Mouse (Mus musculus): ENCODE measurements at regions not wholly inside any gene's neighbourhood (a gene's known extent, or its start where the extent isn't known, plus 50 kb on each side); places are given as distances from the start of the nearest gene placed in this dataset.

DNA sequence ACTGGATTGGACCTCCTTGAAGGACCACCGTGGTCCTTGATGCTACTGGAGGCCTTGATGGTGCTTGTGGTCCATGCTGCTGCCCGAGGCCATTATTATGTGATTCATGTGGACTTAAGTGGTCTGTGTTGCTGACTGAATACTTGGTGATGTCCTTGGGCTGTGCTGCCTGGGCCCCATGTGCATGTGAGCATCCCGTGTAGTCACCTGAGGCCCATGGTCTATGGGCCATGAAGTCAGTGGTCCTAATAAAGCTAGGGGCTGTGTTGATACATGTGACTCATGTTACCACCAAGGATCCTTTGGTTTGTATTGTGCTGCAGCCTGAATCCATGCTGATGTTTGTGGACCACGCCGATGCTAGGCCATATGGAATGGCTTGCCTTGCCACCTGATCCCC, 456.1 kb upstream of the Zic4 start:
- no peak overlapping the region for H3K4me3 ChIP-seq (ENCODE audit: low read depth, low read length)
- 84% methylated on average over 5 of the region's 5 CpGs for WGBS
- H3K4me1 ChIP-seq (replicated peaks; ENCODE audit: control insufficient read depth, insufficient read depth, low read length): no peaks in the 10 kb centered on the region
- no peak overlapping the region for H3K9ac ChIP-seq (ENCODE audit: low read depth, low read length)
- no peak for TF ChIP-seq CTCF (IDR thresholded peaks at IDR 0.05; ENCODE audit: low read depth)
- no peak overlapping the region for H3K4me2 ChIP-seq (replicated peaks; ENCODE audit: low read depth)
- ATAC-seq: no peak
- no peaks in the 10 kb centered on the region for H3K9me3 ChIP-seq (ENCODE audit: control insufficient read depth)
- H3K27ac ChIP-seq (ENCODE audit: low read depth, low read length): no peak overlapping the region
- H3K36me3 ChIP-seq (ENCODE audit: control insufficient read depth, insufficient read depth): no peaks in the 10 kb centered on the region
- H3K27me3 ChIP-seq (replicated peaks; ENCODE audit: control insufficient read depth, insufficient read depth, low read length): no peaks in the 10 kb centered on the region

DNA sequence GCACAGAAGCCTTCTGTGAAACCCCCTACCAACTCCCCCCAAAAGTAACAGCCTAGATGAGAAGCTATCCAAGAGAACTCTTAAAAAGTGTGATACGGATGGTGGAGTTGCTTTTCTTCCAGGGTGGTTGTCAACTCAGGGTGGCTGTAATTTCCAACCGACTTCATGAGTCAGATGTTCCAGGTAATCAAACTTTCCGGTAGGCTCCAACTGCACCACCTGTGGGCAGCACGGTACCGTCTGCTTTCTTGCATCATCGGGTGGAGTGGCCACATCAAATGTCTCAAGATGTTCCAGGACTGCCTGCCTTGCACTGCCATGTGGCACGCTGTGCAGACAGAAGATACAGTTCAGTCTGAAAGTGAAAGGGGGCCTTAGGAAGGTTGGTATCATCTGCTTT, 455.5 kb upstream of the Zic4 start:
- 92% methylated on average over 7 of the region's 7 CpGs for WGBS
- H3K27me3 ChIP-seq (replicated peaks; ENCODE audit: control insufficient read depth, insufficient read depth, low read length): no peaks in the 10 kb centered on the region
- H3K4me2 ChIP-seq (replicated peaks; ENCODE audit: low read depth): no peak overlapping the region
- no peak for TF ChIP-seq CTCF (IDR thresholded peaks at IDR 0.05; ENCODE audit: low read depth)
- no peak overlapping the region for H3K9ac ChIP-seq (ENCODE audit: low read depth, low read length)
- ATAC-seq: no peak
- H3K9me3 ChIP-seq (ENCODE audit: control insufficient read depth): no peaks in the 10 kb centered on the region
- H3K36me3 ChIP-seq (ENCODE audit: control insufficient read depth, insufficient read depth): no peaks in the 10 kb centered on the region
- H3K27ac ChIP-seq (ENCODE audit: low read depth, low read length): no peak overlapping the region
- H3K4me1 ChIP-seq (replicated peaks; ENCODE audit: control insufficient read depth, insufficient read depth, low read length): no peaks in the 10 kb centered on the region
- H3K4me3 ChIP-seq (ENCODE audit: low read depth, low read length): no peak overlapping the region

DNA sequence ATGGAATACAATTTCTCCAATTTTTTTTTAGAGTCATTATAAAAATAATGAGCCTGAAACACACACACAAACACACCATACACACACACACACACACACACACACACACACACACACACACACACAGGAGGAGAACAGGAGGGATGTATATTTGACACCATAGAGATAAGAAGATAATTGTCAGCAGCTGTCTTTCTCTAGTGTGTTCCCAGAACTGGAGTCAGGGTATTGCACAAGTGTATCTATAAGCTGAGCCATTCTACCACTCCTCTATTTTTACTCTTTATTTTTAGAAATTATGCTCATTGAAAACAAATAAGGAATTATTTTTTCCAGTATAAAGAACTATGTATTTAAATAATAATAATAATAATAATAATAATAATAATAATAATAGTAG, 407.6 kb upstream of the Zic4 start:
- no peak overlapping the region for H3K9ac ChIP-seq (ENCODE audit: low read depth, low read length)
- no peak for ATAC-seq
- no peaks in the 10 kb centered on the region for H3K4me1 ChIP-seq (replicated peaks; ENCODE audit: control insufficient read depth, insufficient read depth, low read length)
- H3K36me3 ChIP-seq (ENCODE audit: control insufficient read depth, insufficient read depth): no peaks in the 10 kb centered on the region
- H3K27ac ChIP-seq (ENCODE audit: low read depth, low read length): no peak overlapping the region
- no peak overlapping the region for H3K4me2 ChIP-seq (replicated peaks; ENCODE audit: low read depth)
- H3K9me3 ChIP-seq (ENCODE audit: control insufficient read depth): no peaks in the 10 kb centered on the region
- TF ChIP-seq CTCF (IDR thresholded peaks at IDR 0.05; ENCODE audit: low read depth): no peak
- no peaks in the 10 kb centered on the region for H3K27me3 ChIP-seq (replicated peaks; ENCODE audit: control insufficient read depth, insufficient read depth, low read length)
- H3K4me3 ChIP-seq (ENCODE audit: low read depth, low read length): no peak overlapping the region

DNA sequence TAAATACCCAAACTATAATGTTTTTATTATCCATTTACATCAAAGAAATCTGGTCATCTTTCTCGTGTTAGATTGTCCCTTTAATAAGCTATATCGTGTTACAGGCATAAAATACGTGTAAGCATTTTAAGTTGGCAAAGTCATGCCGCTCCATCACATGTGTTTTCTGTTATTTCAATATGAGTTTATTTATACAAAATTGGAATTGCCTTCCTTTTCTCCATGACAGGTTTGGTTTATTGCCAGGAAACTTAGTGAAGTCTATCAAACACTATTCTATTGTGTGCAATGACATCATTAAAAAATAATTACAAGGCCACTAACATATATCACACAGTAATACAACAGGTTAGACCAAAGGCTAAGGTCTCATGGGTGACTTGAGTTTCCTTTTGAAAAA, 400.8 kb upstream of the Zic4 start:
- Histone ChIP-seq H3K9me3 (ENCODE audit: control insufficient read depth) (no peaks in the 10 kb centered on the region), H3K4me2 (replicated peaks; ENCODE audit: low read depth) (no peak overlapping the region), H3K4me1 (replicated peaks; ENCODE audit: control insufficient read depth, insufficient read depth, low read length) (no peaks in the 10 kb centered on the region), H3K27ac (ENCODE audit: low read depth, low read length) (no peak overlapping the region), H3K27me3 (replicated peaks; ENCODE audit: control insufficient read depth, insufficient read depth, low read length) (no peaks in the 10 kb centered on the region), H3K36me3 (ENCODE audit: control insufficient read depth, insufficient read depth) (no peaks in the 10 kb centered on the region), H3K4me3 (ENCODE audit: low read depth, low read length) (no peak overlapping the region), H3K9ac (ENCODE audit: low read depth, low read length) (no peak overlapping the region)
- no peak for TF ChIP-seq CTCF (IDR thresholded peaks at IDR 0.05; ENCODE audit: low read depth)
- ATAC-seq: no peak
- 70% methylated on average over 4 of the region's 4 CpGs for WGBS

DNA sequence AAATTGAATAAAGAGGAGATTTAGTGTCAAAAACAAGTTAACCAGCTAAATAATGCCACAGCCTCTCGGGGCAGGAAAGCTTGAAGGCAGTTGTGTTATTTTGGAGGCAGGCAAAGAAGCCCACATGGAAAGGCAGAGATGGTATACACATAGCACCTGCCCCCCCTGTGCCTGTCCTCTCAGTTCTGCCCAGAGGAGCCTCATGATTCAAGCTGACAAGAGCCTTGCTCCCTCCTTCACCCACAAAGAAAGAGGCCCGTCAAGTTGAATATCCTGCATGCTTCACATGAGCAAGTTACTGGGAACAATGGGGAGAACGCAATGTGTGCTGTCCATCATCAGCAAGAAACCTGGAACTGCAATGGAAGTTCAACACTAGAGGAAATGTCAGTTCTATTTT, 398.2 kb upstream of the Zic4 start:
- Histone ChIP-seq H3K9me3 (ENCODE audit: control insufficient read depth) (no peaks in the 10 kb centered on the region), H3K4me1 (replicated peaks; ENCODE audit: control insufficient read depth, insufficient read depth, low read length) (no peaks in the 10 kb centered on the region), H3K4me3 (ENCODE audit: low read depth, low read length) (no peak overlapping the region), H3K27ac (ENCODE audit: low read depth, low read length) (no peak overlapping the region), H3K9ac (ENCODE audit: low read depth, low read length) (no peak overlapping the region), H3K36me3 (ENCODE audit: control insufficient read depth, insufficient read depth) (no peaks in the 10 kb centered on the region), H3K4me2 (replicated peaks; ENCODE audit: low read depth) (no peak overlapping the region), H3K27me3 (replicated peaks; ENCODE audit: control insufficient read depth, insufficient read depth, low read length) (no peaks in the 10 kb centered on the region)
- no peak for ATAC-seq
- no peak for TF ChIP-seq CTCF (IDR thresholded peaks at IDR 0.05; ENCODE audit: low read depth)
- 71% methylated on average over 3 of the region's 3 CpGs for WGBS

DNA sequence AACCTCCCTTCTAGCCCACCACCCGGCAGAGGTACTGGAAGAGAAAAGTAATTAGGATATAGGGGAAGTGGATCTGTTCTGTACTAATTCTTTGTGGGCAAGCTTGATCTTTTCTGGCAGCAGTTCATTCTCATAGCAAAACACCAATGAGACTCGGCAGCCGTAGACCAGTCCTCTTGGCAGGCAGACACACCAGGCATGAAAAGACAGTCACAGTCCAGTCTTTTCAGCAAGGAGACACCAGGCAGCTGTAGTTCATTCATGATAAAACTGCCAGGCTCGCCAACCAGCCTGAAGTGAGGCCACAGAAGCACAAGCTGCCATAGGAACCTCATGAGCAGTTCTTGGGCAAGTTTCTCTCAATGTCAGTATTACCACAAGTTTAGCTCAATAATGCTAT, 383.5 kb upstream of the Zic4 start:
- no peaks in the 10 kb centered on the region for H3K27me3 ChIP-seq (replicated peaks; ENCODE audit: control insufficient read depth, insufficient read depth, low read length)
- no peaks in the 10 kb centered on the region for H3K36me3 ChIP-seq (ENCODE audit: control insufficient read depth, insufficient read depth)
- H3K4me2 ChIP-seq (replicated peaks; ENCODE audit: low read depth): no peak overlapping the region
- H3K9ac ChIP-seq (ENCODE audit: low read depth, low read length): no peak overlapping the region
- no peak overlapping the region for H3K4me3 ChIP-seq (ENCODE audit: low read depth, low read length)
- no peak overlapping the region for H3K27ac ChIP-seq (ENCODE audit: low read depth, low read length)
- no peaks in the 10 kb centered on the region for H3K9me3 ChIP-seq (ENCODE audit: control insufficient read depth)
- no peak for TF ChIP-seq CTCF (IDR thresholded peaks at IDR 0.05; ENCODE audit: low read depth)
- no peak for ATAC-seq
- WGBS: 80% methylated on average over 4 of the region's 4 CpGs
- H3K4me1 ChIP-seq (replicated peaks; ENCODE audit: control insufficient read depth, insufficient read depth, low read length): no peaks in the 10 kb centered on the region

DNA sequence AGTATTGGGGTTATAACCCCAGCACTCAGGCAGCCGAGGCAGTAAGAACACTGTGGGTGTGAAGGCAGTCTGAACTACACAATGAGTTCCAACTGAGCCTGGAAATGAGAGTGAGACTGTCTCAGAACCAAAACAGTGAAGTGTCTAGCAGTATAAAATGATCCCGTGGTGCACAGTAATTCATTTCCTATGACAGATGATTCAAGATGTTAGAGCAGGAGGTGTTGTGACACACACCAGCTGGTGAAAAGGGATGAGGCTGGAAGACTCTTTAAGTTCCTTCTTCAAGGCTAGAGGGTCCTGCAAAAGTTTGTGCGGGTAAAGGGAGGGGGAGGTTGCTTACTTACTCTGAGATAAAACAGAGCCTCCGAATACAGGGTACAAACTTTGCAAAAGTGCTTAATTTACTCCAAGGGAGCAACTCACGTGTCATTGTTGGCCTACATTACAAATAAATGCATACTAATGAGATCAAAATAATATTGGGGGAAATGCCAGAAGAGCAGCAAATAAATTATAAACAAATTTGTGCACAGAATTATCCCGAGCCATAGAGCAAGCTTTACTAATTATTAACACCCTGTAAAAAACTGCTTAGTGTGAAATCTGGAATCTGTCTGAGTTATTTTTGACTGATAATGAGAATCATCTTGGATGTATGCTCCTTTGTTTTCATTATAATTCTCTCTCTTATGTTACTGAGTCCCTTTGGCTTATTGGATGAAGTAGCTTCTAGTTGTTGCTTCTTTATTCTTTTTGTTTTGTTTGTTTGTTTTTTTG, 382.0 kb upstream of the Zic4 start:
- Histone ChIP-seq H3K9ac (ENCODE audit: low read depth, low read length) (no peak overlapping the region), H3K4me3 (ENCODE audit: low read depth, low read length) (no peak overlapping the region), H3K4me2 (replicated peaks; ENCODE audit: low read depth) (no peak overlapping the region), H3K27ac (ENCODE audit: low read depth, low read length) (no peak overlapping the region), H3K36me3 (ENCODE audit: control insufficient read depth, insufficient read depth) (no peaks in the 10 kb centered on the region), H3K27me3 (replicated peaks; ENCODE audit: control insufficient read depth, insufficient read depth, low read length) (no peaks in the 10 kb centered on the region), H3K9me3 (ENCODE audit: control insufficient read depth) (no peaks in the 10 kb centered on the region), H3K4me1 (replicated peaks; ENCODE audit: control insufficient read depth, insufficient read depth, low read length) (no peaks in the 10 kb centered on the region)
- TF ChIP-seq CTCF (IDR thresholded peaks at IDR 0.05; ENCODE audit: low read depth): no peak
- WGBS: 55% methylated on average over 6 of the region's 6 CpGs
- ATAC-seq: no peak

Measured in intestine, postnatal 0 days (tissue).